Mouse (Mus musculus) embryonic fibroblast, embryonic 13.5 days (primary cell): ENCODE data around the gene Glt8d2. TPM values are rescaled to one million over a fixed set of nuclear protein-coding genes. Genes with fewer than 3 reads are reported as not detected.
A peak's percentile ranks its signal among the peaks of the same experiment; 100 is the strongest.

Source experiments
- H3K27ac ChIP-seq: 2 replicates; pipeline ENCODE4 v1.5.1; 2012; ENCODE audit warnings: low read length, control low read depth, inconsistent platforms; ENCODE audit not compliant: insufficient read depth
- H3K4me1 ChIP-seq: 2 replicates; pipeline ENCODE4 v1.6.1; 2011; ENCODE audit warnings: low read length; ENCODE audit not compliant: control insufficient read depth, insufficient read depth
- H3K4me3 ChIP-seq: 2 replicates; pipeline ENCODE4 v1.5.1; 2011; ENCODE audit warnings: mild to moderate bottlenecking, control low read depth, low read length; ENCODE audit not compliant: insufficient read depth
- CTCF ChIP-seq: IDR thresholded peaks from 2 replicates; pipeline ENCODE4 v1.5.1; 2011; ENCODE audit warnings: mild to moderate bottlenecking, control low read depth, low read length, moderate library complexity, borderline replicate concordance; ENCODE audit not compliant: insufficient read depth
- POLR2A ChIP-seq: IDR thresholded peaks from 2 replicates; pipeline ENCODE4 v1.6.1; 2011; ENCODE audit warnings: low read depth, mild to moderate bottlenecking, control low read depth, low read length, moderate library complexity
- polyA plus RNA-seq: library from polyadenylated mRNA; stranded (reverse); fragments of >200 nt; gene quantifications from 2 replicates; pipeline ENCODE4 v1.2.4, GENCODE M21; 2011; ENCODE audit warnings: low read depth; ENCODE audit not compliant: missing spikeins, insufficient read length

Gene Glt8d2
- polyA plus RNA-seq, 1 experiment: 10.4 TPM

DNA sequence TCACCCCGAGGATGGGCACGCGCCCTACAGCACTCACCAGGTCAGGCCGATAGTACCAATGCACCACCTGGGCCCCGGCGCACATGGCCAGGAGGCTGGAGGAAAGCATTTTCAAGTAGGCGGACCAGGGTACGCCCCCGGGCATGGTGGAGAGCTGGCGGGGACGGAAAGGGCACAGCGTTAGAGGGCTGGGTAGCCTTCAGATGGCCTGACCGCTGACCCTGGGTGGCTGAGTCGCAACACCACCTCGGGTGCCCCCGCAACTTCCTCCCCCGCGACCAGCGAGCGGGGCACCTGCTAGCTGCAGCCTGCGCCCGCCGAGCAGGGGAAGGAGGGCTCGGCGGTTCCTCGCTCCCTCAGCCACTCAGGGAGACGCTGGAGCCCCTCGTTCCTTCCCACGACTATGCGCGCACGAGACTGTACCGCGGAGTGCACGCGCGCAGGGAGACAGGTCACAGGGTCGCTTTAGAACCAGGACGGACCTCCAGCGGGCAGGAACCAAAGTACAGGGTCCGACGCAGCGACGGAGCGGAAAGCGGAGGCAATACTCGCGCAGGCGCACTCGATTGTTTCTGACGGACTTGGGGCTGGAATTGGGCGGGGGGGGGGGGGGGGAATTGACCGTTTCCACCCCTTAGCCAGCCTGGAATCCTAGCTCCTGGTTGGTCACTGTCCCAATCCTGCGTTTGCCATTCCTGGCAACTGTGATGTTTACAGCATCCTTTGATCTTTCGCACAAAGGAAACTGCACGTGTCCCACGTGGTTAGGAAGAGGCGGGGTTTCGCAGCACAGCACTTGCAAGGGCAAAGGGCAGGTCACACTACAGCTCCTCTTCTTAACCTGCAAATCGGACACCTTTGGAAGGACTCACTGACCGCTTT is 67.5 kb downstream of the Glt8d2 start, which contains the start of gene 1190007I07Rik:
Gene 1190007I07Rik, minus strand, starts transcription at position 558 of the 882 bp plus-strand sequence.
- peak; percentile 73 for TF ChIP-seq POLR2A
- TF ChIP-seq CTCF: no peak
- H3K27ac ChIP-seq: no peak within 1 kb of the TSS
- peak within 1 kb of the TSS; percentile 67 for H3K4me3 ChIP-seq
- H3K4me1 ChIP-seq: peaks cover 3% of the 10 kb centered on the region; the same call in 1 of the 2 replicates

DNA sequence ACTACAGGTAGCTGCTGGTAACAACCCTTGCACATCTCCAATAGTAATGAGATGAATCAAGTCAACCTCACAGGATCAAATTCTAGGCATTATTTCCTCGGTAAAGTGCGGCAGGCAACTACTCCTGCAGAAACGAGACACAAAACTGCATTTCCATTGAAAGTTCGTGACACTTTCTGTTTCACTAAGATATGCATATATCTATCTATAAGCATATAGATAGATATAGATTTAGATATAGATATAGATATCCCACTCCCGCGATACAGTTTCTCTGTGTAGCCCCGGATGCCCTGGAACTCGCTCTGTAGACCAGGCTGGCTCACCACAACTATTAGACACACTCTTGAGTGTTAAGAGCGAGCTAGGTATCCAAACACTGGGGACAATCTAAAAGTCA is 68.2 kb downstream of the Glt8d2 start:
- peaks cover 3% of the 10 kb centered on the region; the same call in 1 of the 2 replicates for H3K4me1 ChIP-seq
- peak overlapping the region; percentile 67 for H3K4me3 ChIP-seq
- TF ChIP-seq CTCF (no peak), POLR2A (no peak)
- H3K27ac ChIP-seq: no peak overlapping the region

Other genes starting within 250 kb of the Glt8d2 start
- not detected in 2 replicates for gene Gm1553, start 198.0 kb downstream of the Glt8d2 start, polyA plus RNA-seq
- 12.0 and 15.2 TPM in 2 replicates for gene 1190007I07Rik, start 67.4 kb downstream of the Glt8d2 start, polyA plus RNA-seq
- 37.8 and 40.0 TPM in 2 replicates for gene Tdg, start 60.8 kb downstream of the Glt8d2 start, polyA plus RNA-seq
- 37.7 and 49.3 TPM in 2 replicates for gene Hcfc2, start 5.5 kb upstream of the Glt8d2 start, polyA plus RNA-seq
- gene Nfyb, start 73.5 kb upstream of the Glt8d2 start, polyA plus RNA-seq: 37.7 and 56.4 TPM in 2 replicates
- gene Txnrd1, start 143.3 kb upstream of the Glt8d2 start, polyA plus RNA-seq: 151 and 179 TPM in 2 replicates
- gene Eid3, start 176.0 kb upstream of the Glt8d2 start, polyA plus RNA-seq: 4.1 and 4.4 TPM in 2 replicates